Mouse (Mus musculus) cerebral cortex, adult 2 months (tissue): ENCODE measurements around the gene Hormad2.

ENCODE experiments used
- WGBS: fragments of 180-500 bp; shearing (Covaris S2); methylation state at CpG from one replicate; pipeline ENCODE4 v1.1.7; 2018; 5-methylcytosine and 5-hydroxymethylcytosine counted together

The Hormad2 gene

GRCm38 (mm10) chr11:4442280-4442679, 1.4 kb upstream of the Hormad2 start:
- 71% methylated on average over 1 of the region's 1 CpGs for WGBS

GRCm38 (mm10) chr11:4438211-4438610, 2.7 kb downstream of the Hormad2 start:
- 66% methylated on average over 2 of the region's 2 CpGs for WGBS

DNA sequence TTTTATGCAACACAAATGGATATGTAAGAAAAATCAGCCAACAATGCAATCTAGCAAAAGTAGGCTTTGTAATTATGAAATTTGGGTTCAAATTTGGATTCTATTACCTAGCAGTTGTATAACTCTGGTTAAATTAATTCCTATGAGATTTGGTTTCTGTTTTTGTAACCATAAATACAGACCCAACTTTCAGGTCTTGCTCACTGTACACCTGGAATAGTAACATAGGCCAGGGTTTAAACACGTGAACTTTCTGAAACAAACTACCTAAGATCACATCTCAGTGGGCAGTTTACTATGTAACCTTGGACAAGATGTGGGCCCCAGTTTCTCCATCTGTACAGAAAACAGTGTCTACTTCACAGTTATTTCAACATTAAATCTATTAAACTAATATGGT, 3.6 kb downstream of the Hormad2 start:
- WGBS, result 98% methylated on average over 1 of the region's 1 CpGs

DNA sequence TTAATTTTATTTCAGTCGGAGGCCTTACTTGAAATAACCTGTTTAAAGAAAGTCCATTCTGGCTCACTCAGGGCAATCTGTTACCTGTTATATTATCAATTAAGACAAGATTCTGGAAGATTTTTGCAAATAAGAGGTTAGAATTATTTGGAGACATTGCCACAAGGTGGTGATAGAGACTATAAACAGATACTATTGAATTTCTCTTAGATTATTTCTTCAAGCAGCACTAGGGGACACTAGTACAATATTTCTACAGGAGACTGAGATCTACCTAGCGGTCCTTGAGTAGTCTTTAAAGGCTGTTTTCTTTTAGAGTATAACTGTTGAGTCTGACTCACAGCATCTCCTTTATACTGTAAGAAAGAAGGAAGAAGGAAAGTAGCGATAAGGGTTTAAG, 4.3 kb downstream of the Hormad2 start:
- WGBS, result 58% methylated on average over 3 of the region's 3 CpGs

- 48% methylated on average over 4 of the region's 4 CpGs for WGBS
Measured at GRCm38 (mm10) chr11:4434461-4434860, 6.4 kb downstream of the Hormad2 start.

GRCm38 (mm10) chr11:4423818-4424217, 17.1 kb downstream of the Hormad2 start:
- WGBS, result 80% methylated on average over 8 of the region's 8 CpGs

DNA sequence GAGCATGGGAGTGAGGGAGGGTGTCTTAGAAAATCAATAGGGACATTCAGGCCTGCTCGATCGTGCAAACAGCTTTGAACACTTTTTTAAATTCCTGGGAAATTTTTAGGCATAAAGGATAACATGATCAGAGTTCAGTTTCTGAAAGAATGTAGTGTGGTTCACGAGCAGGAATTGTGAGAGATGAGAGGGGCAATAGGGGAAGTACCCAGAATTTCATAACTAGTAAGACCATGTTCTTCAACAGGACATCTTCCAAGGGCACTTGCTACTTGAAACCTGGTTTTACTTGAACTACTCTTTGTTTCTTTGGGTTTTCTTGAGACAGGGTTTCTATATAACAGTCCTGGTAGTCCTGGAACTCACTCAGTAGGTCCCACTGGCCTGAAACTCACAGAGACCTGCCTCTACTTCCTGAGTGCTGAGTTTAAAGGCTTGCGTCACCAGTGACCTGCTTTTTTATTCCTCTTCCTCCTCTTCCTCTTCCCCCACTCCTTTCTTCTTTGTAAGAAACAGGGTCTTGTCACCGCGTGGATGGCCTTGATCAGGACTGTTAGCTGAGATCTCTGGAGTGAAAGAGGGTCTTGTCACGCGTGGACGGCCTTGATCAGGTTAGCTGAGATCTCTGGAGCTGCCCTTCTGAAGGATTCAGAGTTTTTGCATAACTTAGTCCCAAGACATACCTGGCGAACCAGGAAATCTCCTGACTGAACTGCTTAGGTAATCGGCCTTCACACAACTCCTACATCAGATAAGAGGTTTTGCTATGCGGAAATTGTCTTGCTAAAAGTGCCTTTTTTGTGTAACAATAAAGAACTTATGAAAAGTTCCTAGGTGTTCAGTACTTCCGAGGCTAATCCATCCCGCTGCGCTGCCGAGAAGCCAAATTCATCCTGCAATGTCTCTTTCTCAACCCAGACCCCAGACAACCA, 18.1 kb downstream of the Hormad2 start:
- WGBS, result 89% methylated on average over 16 of the region's 16 CpGs

DNA sequence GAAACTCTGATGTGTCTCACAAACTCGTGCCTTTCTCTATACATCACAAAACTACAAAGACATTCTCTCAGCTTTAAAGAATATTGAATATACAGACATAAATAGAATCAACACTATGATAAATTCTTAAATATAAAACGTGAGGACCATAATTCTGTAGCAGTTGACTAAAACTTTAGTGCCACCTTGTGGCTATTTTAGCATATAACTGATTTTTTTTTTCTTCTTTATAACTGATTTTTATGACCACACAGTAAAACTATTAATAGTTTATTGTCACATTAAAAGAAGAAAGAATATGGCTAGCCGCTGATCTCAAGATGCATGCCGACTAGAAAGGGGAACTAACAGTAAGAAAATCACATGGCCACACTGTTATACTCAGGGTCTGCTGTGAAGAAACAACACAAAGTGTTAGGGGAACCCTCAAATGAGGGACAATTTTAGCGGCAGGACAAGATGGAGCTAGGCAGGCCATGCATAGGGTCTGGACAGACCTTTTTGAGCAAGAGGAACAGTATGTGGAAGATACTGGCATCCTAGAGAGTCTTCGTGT, 18.9 kb downstream of the Hormad2 start:
- 44% methylated on average over 6 of the region's 6 CpGs for WGBS

DNA sequence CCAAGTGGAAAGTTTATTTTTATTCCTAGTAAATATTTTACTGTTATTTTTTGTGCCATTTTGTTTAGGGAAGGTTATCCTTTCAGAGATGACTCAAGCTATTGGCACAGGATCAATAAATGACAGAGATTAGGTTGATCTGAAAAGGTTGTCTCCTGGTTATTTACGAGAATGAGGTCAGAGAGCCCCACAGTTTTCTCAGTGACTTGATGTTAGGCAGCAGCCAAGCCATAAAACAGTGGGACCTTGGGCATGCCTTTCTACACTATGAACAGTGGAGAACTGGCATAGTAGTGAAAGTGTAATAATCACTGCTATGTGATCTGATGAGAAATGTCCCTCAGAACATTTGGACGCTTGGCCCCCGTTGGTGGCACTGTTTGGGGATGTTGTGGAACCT, 22.9 kb downstream of the Hormad2 start:
- WGBS, result 85% methylated on average over 3 of the region's 3 CpGs

GRCm38 (mm10) chr11:4412294-4412693, 28.6 kb downstream of the Hormad2 start:
- WGBS, result 95% methylated on average over 4 of the region's 4 CpGs

GRCm38 (mm10) chr11:4404277-4404676, 36.6 kb downstream of the Hormad2 start:
- WGBS, result 57% methylated on average over 4 of the region's 4 CpGs

DNA sequence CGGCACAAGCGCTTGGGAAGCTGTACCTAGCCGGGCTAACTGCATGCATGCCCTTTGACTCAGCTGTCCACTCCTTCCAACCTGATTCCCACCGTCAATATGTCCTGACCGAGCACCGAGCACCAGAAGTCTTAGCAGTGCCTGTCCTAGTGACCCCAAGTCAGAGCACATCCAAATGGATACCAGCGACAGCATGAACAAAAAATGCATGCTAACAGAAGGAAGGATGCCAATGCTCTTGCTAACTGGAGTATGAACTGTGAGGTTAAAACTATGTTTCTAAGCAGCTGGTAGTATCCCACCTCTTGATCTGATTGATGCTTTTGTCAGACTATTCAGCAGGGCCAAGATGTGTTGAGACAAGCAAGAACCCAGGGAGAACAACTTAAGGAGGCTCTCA, 37.5 kb downstream of the Hormad2 start:
- WGBS, result 91% methylated on average over 7 of the region's 7 CpGs

- 77% methylated on average over 5 of the region's 5 CpGs for WGBS
Measured at GRCm38 (mm10) chr11:4401251-4401650, 39.7 kb downstream of the Hormad2 start.

GRCm38 (mm10) chr11:4388018-4388417, 52.9 kb downstream of the Hormad2 start:
- 50% methylated on average over 2 of the region's 2 CpGs for WGBS

GRCm38 (mm10) chr11:4382321-4382720, 58.6 kb downstream of the Hormad2 start:
- 84% methylated on average over 7 of the region's 7 CpGs for WGBS

- 82% methylated on average over 4 of the region's 4 CpGs for WGBS
Measured at GRCm38 (mm10) chr11:4379857-4380256, 61.0 kb downstream of the Hormad2 start.

DNA sequence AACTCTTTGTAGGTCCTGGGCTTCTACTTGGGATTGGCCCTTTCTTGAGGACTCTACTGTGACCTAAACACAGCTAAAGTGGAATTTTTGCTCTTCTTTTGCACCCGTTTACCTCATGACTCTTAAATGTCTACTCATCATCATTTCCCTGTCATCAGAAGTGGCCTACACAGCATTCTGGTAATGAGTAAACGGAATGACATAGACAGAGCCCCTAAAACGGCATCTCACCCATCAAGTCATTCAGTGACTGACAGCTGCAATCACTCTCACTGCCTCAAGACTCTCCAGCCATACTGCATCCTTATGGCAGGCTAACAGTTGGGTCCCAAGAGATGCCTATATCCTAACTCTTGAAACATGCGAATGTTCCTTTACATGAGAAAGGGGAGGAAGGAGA, 74.5 kb downstream of the Hormad2 start:
- 85% methylated on average over 4 of the region's 4 CpGs for WGBS

GRCm38 (mm10) chr11:4355430-4355829, 85.5 kb downstream of the Hormad2 start:
- WGBS, result 77% methylated on average over 5 of the region's 5 CpGs

- WGBS, result 80% methylated on average over 3 of the region's 3 CpGs
Measured at GRCm38 (mm10) chr11:4352637-4353036, 88.3 kb downstream of the Hormad2 start.

DNA sequence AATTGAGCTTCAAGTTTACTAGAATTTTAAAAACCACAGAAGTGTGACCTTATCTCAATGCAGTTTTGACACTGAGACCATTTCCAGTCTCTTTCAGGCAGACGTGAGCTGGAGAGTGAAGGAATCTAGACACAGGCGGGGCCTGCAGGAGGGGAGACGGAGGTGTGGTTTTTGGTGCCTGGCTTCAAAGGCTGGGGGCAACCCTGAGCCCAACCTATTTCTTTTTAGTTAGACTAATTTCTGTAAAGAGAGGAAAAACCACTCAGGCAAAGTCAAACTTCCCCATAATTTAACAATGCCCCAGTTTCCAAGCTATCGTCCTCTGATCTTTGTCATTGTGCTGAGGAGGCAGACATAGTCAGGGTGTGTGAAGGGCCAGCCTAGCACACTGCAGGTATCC, 97.0 kb downstream of the Hormad2 start:
- 83% methylated on average over 4 of the region's 4 CpGs for WGBS

- WGBS, result 48% methylated on average over 7 of the region's 7 CpGs
Measured at GRCm38 (mm10) chr11:4342027-4342426, 98.9 kb downstream of the Hormad2 start.

- WGBS, result 84% methylated on average over 9 of the region's 9 CpGs
Measured at GRCm38 (mm10) chr11:4340109-4340779, 100.7 kb downstream of the Hormad2 start.

GRCm38 (mm10) chr11:4339275-4339674, 101.6 kb downstream of the Hormad2 start:
- 100% methylated on average over 1 of the region's 1 CpGs for WGBS
